Mouse (Mus musculus): ENCODE measurements at regions not wholly inside any gene's neighbourhood (a gene's known extent, or its start where the extent isn't known, plus 50 kb on each side); places are given as distances from the start of the nearest gene placed in this dataset.
"Not testable (repeated sequence)": the region's sequence is repeated elsewhere in the genome, so short reads cannot be mapped to it uniquely, and the experiment has no call there.

DNA sequence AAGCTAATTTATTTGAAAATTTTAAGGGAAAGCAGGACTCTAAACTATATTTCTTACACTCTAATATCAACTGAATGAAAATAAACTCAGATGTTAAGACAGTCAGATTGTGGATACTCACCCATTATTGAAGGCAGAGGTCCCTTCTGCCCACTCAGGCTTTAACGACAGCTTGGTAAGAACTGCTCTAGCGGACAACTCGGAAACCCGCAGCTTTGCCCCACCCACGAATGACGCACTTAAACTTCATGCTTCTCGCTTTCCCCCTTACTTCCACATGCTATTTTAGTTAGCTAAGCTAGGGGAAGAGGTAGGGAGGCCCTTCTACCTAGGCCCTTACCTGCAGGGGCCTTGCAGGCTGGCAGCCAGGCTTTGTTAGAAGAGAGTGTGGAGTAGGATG is 50.8 kb upstream of the Elmo1 start:
- ATAC-seq (ENCODE audit: insufficient number of reproducible peaks, insufficient read depth, low FRiP score, low TSS enrichment, low read depth) = no peak
- H3K27ac ChIP-seq = no peak overlapping the region
- no peaks in the 10 kb centered on the region for H3K9me3 ChIP-seq
- no peak overlapping the region for H3K9ac ChIP-seq (replicated peaks)
- no peak overlapping the region for H3K4me3 ChIP-seq (replicated peaks)
- H3K36me3 ChIP-seq = no peaks in the 10 kb centered on the region
- H3K4me2 ChIP-seq = no peak overlapping the region
- no peaks in the 10 kb centered on the region for H3K27me3 ChIP-seq
- H3K4me1 ChIP-seq (replicated peaks) = no peaks in the 10 kb centered on the region
- WGBS = 93% methylated on average over 7 of the region's 7 CpGs

DNA sequence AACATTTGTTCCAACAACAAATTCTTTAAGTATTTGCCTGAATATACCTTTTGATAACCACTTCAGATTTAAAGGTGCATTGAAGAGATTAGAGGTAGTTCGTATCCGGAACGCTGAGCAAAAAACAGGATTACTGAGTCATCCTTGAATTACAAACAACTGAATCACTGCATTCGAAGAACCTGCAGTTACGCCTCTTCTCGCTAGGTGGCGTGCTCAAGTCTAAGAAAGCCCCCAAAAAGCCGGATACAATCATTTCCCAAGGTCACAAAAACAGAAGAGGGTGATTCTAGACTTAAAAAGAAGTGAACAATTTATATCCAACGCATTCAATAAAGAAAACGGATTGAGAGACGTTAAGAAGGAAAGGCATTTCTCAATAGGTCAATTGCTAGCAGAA is 51.9 kb upstream of the Elmo1 start:
- Histone ChIP-seq H3K4me2 (no peak overlapping the region), H3K9ac (replicated peaks) (no peak overlapping the region), H3K4me3 (replicated peaks) (no peak overlapping the region), H3K36me3 (no peaks in the 10 kb centered on the region), H3K27ac (no peak overlapping the region), H3K4me1 (replicated peaks) (no peaks in the 10 kb centered on the region), H3K9me3 (no peaks in the 10 kb centered on the region), H3K27me3 (no peaks in the 10 kb centered on the region)
- no peak for ATAC-seq (ENCODE audit: insufficient number of reproducible peaks, insufficient read depth, low FRiP score, low TSS enrichment, low read depth)
- WGBS = 34% methylated on average over 11 of the region's 11 CpGs

DNA sequence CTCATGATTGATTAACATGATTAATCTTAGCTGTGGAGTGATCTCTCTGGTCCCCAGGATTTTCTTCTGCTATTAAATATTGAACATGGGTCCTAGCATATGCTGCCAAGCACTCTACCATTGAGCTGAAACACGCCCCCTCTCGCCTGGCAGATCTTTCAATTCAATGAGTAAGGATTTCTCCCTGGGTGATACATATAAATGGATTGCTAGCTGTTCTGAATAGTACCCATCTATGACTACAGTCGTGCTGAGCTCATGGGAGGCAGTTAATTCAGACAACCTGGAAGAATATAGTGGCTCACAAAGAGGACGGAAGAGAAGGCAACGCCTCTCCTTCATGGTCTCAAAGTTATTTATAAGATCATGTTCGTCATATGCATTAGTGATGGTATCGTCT is 53.0 kb upstream of the Elmo1 start:
- no peaks in the 10 kb centered on the region for H3K9me3 ChIP-seq
- no peak for ATAC-seq (ENCODE audit: insufficient number of reproducible peaks, insufficient read depth, low FRiP score, low TSS enrichment, low read depth)

DNA sequence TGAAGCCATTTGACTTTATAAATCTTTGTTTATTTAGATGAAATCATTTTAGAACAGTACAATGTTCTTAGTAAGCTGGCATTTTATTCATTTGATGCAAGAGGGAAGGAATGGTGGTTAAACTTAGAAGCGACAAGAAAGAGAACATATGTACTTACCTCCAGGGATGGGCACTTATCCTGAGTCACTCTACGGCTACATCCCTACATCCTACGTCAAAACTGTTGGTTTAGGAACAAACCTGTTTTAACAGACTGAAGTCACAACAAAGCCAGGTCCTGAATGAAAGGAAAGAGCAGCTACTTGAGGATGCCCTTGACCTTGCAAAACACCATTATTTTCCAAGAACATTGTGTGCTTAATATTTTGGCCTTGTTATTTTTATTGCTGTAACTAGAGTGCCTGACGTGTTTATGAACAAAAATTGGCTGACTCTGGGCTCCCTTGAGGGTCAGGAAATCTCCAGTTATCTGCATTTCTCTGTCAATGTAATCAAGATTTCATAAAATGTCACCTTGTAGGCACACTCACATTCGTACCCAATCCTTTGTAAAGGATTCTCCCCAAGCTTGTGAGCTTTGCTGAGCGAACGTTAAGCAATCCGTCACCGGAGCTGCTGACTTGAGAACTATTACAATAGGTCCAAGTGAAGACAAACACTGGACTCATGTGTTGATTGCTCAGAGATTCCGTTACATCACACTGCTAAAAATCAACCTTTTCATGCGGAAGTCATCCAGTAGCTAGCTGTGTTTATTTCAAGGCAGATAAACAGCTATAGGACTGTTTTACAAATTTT is 56.3 kb upstream of the Elmo1 start:
- Histone ChIP-seq H3K27ac (no peak overlapping the region), H3K4me3 (replicated peaks) (no peak overlapping the region), H3K4me1 (replicated peaks) (no peaks in the 10 kb centered on the region), H3K9me3 (no peaks in the 10 kb centered on the region), H3K9ac (replicated peaks) (no peak overlapping the region), H3K4me2 (no peak overlapping the region), H3K27me3 (no peaks in the 10 kb centered on the region), H3K36me3 (no peaks in the 10 kb centered on the region)
- 84% methylated on average over 11 of the region's 11 CpGs for WGBS
- ATAC-seq (ENCODE audit: insufficient number of reproducible peaks, insufficient read depth, low FRiP score, low TSS enrichment, low read depth) = no peak

More for the DNA sequence above, 53.0 kb upstream of the Elmo1 start:
- H3K4me2 ChIP-seq = no peak overlapping the region
- H3K4me1 ChIP-seq (replicated peaks) = no peaks in the 10 kb centered on the region
- WGBS = 90% methylated on average over 7 of the region's 7 CpGs
- H3K4me3 ChIP-seq (replicated peaks) = no peak overlapping the region
- no peaks in the 10 kb centered on the region for H3K36me3 ChIP-seq
- no peak overlapping the region for H3K27ac ChIP-seq
- H3K9ac ChIP-seq (replicated peaks) = no peak overlapping the region
- H3K27me3 ChIP-seq = no peaks in the 10 kb centered on the region

DNA sequence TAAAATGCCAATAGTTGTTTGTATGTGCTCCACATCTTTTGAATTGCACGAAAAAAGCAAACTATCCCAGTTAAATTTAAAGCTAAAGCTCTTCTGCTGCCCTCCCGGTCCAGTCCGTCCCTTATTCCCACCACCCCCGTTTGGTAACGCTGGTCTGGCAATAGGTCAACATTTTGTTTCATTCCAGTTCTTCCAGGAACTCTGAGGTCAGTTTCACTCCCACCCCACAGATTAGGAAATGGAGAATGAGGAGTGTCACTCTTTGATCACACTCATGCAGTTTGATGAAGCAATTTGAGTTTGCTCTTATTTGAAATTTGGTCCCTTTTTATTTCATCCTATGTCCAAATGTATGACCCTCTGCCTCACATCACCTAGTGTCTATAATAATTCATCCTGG is 58.7 kb upstream of the Elmo1 start:
- Histone ChIP-seq H3K4me2 (no peak overlapping the region), H3K4me3 (replicated peaks) (no peak overlapping the region), H3K36me3 (no peaks in the 10 kb centered on the region), H3K9me3 (no peaks in the 10 kb centered on the region), H3K27ac (no peak overlapping the region), H3K4me1 (replicated peaks) (no peaks in the 10 kb centered on the region), H3K9ac (replicated peaks) (no peak overlapping the region), H3K27me3 (no peaks in the 10 kb centered on the region)
- no peak for ATAC-seq (ENCODE audit: insufficient number of reproducible peaks, insufficient read depth, low FRiP score, low TSS enrichment, low read depth)
- 81% methylated on average over 5 of the region's 5 CpGs for WGBS

DNA sequence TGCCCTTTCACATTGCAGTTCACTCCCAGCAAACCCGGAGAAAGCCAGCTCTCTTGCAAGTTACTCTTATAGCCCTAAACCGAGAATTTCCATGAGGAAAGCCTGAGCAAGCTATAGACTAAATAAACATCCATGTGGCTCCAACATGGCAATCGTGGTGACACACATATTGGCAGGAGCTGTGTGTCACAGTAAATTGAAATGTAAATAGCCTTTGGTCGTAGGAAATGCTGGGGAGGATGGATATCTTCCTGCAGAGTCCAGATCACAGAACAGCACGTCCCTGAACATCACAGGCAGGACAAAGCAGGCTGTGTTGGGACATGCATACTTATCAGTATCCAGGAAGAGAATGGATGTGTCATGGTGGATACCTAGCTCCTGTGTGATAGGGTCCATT is 59.3 kb upstream of the Elmo1 start:
- no peaks in the 10 kb centered on the region for H3K9me3 ChIP-seq
- H3K4me1 ChIP-seq (replicated peaks) = no peaks in the 10 kb centered on the region
- no peak overlapping the region for H3K4me3 ChIP-seq (replicated peaks)
- no peaks in the 10 kb centered on the region for H3K27me3 ChIP-seq
- H3K36me3 ChIP-seq = no peaks in the 10 kb centered on the region
- no peak overlapping the region for H3K4me2 ChIP-seq
- 65% methylated on average over 5 of the region's 5 CpGs for WGBS
- no peak overlapping the region for H3K27ac ChIP-seq
- no peak for ATAC-seq (ENCODE audit: insufficient number of reproducible peaks, insufficient read depth, low FRiP score, low TSS enrichment, low read depth)
- no peak overlapping the region for H3K9ac ChIP-seq (replicated peaks)

DNA sequence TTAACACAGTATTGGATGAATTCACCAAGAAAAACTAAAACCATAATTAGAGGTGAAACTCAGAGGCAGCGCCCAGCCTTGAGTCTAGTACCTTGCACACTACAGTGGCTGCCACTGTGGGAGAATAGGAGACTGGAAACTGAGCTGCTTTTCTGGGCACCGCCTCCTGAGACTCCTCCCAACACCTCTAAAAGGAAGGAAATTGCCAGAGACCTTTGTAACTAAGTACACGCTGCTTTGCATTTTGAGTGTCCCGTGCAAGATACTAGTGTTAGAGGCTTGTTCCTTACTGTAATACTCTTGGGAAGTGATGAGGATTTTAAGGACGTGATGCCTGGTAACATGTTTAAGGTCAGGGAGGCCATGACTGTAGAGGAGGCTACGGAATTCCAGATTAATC is 63.8 kb upstream of the Elmo1 start:
- H3K9me3 ChIP-seq = no peaks in the 10 kb centered on the region
- H3K9ac ChIP-seq (replicated peaks) = no peak overlapping the region
- ATAC-seq (ENCODE audit: insufficient number of reproducible peaks, insufficient read depth, low FRiP score, low TSS enrichment, low read depth) = no peak
- no peaks in the 10 kb centered on the region for H3K36me3 ChIP-seq
- H3K27ac ChIP-seq = no peak overlapping the region
- no peaks in the 10 kb centered on the region for H3K4me1 ChIP-seq (replicated peaks)
- H3K27me3 ChIP-seq = no peaks in the 10 kb centered on the region
- 76% methylated on average over 6 of the region's 6 CpGs for WGBS
- H3K4me3 ChIP-seq (replicated peaks) = no peak overlapping the region
- no peak overlapping the region for H3K4me2 ChIP-seq

DNA sequence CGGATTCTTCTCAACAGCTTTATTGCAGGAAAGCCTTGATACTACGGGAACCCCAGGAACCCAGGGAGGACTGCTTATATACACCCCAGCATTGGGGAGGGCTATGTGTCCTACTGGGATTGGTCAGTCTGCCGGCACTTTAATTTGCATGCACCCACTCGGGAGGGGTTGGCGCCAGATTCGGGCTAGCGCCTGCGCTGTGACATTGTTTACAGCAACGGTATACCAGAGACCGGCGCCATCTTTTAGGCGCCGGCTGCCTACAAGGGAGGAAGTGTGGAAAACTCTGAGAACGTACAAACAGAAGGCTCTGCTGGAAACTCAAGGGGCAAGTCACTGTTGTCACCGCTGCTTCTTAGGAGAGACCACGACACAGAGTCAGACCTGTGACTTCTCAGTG is 73.9 kb upstream of the Elmo1 start:
- WGBS = 94% methylated on average over 16 of the region's 16 CpGs
- not testable (repeated sequence) for ATAC-seq (ENCODE audit: insufficient number of reproducible peaks, insufficient read depth, low FRiP score, low TSS enrichment, low read depth); H3K9me3 ChIP-seq; H3K9ac ChIP-seq (replicated peaks); H3K27me3 ChIP-seq; H3K36me3 ChIP-seq; H3K4me1 ChIP-seq (replicated peaks); H3K4me2 ChIP-seq; H3K27ac ChIP-seq; H3K4me3 ChIP-seq (replicated peaks)

DNA sequence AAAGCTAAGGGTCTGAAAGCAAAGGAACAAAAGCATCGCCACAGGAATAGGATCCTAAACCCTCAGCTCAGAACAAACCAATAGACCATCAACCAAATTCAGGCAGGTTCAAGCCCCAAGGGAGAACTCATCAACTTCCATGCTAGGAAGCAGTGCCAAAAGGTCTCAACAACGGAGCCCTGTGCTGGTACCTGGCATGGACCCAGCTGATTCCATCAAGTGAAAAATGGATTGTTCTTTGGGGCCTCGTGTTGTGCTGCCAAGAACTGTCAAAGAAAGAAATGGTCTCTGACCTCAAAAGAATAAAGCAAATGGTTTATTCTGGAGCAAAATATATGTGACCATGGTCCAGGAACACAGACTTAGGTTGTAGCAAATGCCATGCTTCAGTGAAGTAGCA is 77.8 kb upstream of the Elmo1 start:
- no peak for ATAC-seq (ENCODE audit: insufficient number of reproducible peaks, insufficient read depth, low FRiP score, low TSS enrichment, low read depth)
- Histone ChIP-seq H3K4me3 (replicated peaks) (no peak overlapping the region), H3K4me2 (no peak overlapping the region), H3K27ac (no peak overlapping the region), H3K27me3 (no peaks in the 10 kb centered on the region), H3K9ac (replicated peaks) (no peak overlapping the region), H3K36me3 (no peaks in the 10 kb centered on the region), H3K4me1 (replicated peaks) (no peaks in the 10 kb centered on the region), H3K9me3 (no peaks in the 10 kb centered on the region)
- WGBS = 80% methylated on average over 3 of the region's 3 CpGs

DNA sequence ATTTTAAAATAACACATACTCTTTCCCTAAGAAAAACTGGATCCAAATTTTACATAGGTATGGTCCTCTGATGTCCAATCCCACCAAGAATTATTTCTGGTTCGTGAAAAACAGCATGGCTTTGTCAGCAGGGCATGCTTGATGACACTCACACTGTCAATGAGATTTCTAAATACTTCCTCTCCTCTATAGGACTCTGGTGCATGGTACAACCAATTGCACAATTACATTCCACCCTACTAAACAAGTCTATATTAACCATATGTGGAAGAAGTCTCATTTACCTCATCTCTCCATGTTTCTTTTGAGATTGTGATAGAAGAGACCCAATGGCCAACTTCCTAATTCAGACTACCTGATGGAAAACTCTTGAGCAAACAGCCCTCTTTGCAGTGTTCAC is 81.2 kb upstream of the Elmo1 start:
- Histone ChIP-seq H3K9ac (replicated peaks) (no peak overlapping the region), H3K27me3 (no peaks in the 10 kb centered on the region), H3K4me2 (no peak overlapping the region), H3K27ac (no peak overlapping the region), H3K36me3 (no peaks in the 10 kb centered on the region), H3K9me3 (no peaks in the 10 kb centered on the region), H3K4me3 (replicated peaks) (no peak overlapping the region), H3K4me1 (replicated peaks) (no peaks in the 10 kb centered on the region)
- WGBS = 71% methylated on average over 1 of the region's 1 CpGs
- ATAC-seq (ENCODE audit: insufficient number of reproducible peaks, insufficient read depth, low FRiP score, low TSS enrichment, low read depth) = no peak

DNA sequence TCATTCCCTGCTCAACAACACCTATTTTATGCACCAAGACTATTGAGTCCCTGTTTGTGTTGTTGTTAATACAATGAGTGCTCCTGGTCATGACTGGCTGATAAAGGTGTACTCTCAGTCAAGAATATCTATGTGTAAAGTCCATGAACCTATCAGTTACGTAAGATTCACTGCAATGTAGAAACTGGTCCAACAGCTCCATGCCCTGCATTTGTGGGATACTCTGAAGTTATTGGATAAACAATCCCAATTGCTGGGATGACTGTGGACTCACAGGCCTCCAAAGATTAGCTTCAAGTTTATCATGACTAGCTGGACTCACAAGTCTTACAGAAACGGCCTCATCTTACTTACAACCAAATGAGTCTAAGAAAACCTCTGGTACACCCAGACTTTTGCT is 82.8 kb upstream of the Elmo1 start:
- no peaks in the 10 kb centered on the region for H3K36me3 ChIP-seq
- WGBS = 93% methylated on average over 2 of the region's 2 CpGs
- H3K9me3 ChIP-seq = no peaks in the 10 kb centered on the region
- H3K4me2 ChIP-seq = no peak overlapping the region
- H3K4me1 ChIP-seq (replicated peaks) = no peaks in the 10 kb centered on the region
- H3K4me3 ChIP-seq (replicated peaks) = no peak overlapping the region
- H3K27ac ChIP-seq = no peak overlapping the region
- ATAC-seq (ENCODE audit: insufficient number of reproducible peaks, insufficient read depth, low FRiP score, low TSS enrichment, low read depth) = no peak
- no peaks in the 10 kb centered on the region for H3K27me3 ChIP-seq
- no peak overlapping the region for H3K9ac ChIP-seq (replicated peaks)

DNA sequence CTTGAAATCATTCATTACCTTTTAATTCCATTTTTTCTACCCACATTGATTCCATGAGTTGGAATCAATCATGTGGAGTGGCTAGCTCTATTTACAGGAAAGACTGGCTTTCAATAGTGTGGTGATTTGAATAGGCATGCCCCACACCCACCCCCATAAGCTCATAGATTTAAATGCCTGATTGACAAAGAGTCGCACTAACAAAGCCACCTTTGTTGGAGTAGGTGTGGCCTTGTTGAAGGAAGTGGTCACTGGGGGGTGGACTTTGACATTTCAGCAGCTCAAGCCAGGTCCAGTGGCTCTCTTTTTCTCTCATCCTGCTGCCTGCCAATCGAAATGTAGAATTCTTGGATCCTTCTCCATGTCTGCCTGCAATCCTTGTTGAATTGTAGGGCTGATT is 92.8 kb upstream of the Elmo1 start:
- Histone ChIP-seq H3K4me2 (no peak overlapping the region), H3K27ac (no peak overlapping the region), H3K9me3 (peaks cover 3% of the 10 kb centered on the region; the same call in 1 of the 2 replicates), H3K27me3 (no peaks in the 10 kb centered on the region), H3K36me3 (no peaks in the 10 kb centered on the region), H3K4me1 (replicated peaks) (no peaks in the 10 kb centered on the region), H3K9ac (replicated peaks) (no peak overlapping the region), H3K4me3 (replicated peaks) (no peak overlapping the region)
- no peak for ATAC-seq (ENCODE audit: insufficient number of reproducible peaks, insufficient read depth, low FRiP score, low TSS enrichment, low read depth)
- WGBS = 80% methylated on average over 2 of the region's 2 CpGs
